Mouse (Mus musculus) neural tube, embryonic 15.5 days (tissue): ENCODE results near the gene Rnf19b. TPM values are rescaled to one million over a fixed set of nuclear protein-coding genes. Genes with fewer than 3 reads are reported as not detected.

Experiments
- ATAC-seq: fragments of 200-750 bp; cut with Nextera tagmentation; 2 replicates; pipeline ENCODE4 v1.8.0; 2017; ENCODE audit warnings: mild to moderate bottlenecking, moderate TSS enrichment, moderate library complexity; ENCODE audit not compliant: low FRiP score
- H3K27ac ChIP-seq: fragments of 300-500 bp; sonication (generic); replicated peaks from 2 replicates; pipeline ENCODE4 v1.5.1; 2015; ENCODE audit warnings: mild to moderate bottlenecking, inconsistent platforms
- H3K27me3 ChIP-seq: fragments of 300-500 bp; sonication (generic); replicated peaks from 2 replicates; pipeline ENCODE4 v1.6.1; 2015; ENCODE audit warnings: inconsistent platforms
- H3K36me3 ChIP-seq: fragments of 300-500 bp; sonication (generic); 2 replicates; pipeline ENCODE4 v1.6.1; 2015; ENCODE audit warnings: inconsistent platforms
- H3K4me1 ChIP-seq: fragments of 300-500 bp; sonication (generic); 2 replicates; pipeline ENCODE4 v1.6.1; 2015; ENCODE audit warnings: inconsistent platforms
- H3K4me2 ChIP-seq: fragments of 300-500 bp; sonication (generic); 2 replicates; pipeline ENCODE4 v1.6.1; 2015; ENCODE audit warnings: inconsistent platforms, mild to moderate bottlenecking, moderate library complexity
- H3K4me3 ChIP-seq: fragments of 300-500 bp; sonication (generic); replicated peaks from 2 replicates; pipeline ENCODE4 v1.5.1; 2015; ENCODE audit warnings: mild to moderate bottlenecking, inconsistent platforms
- H3K9ac ChIP-seq: fragments of 300-500 bp; sonication (generic); replicated peaks from 2 replicates; pipeline ENCODE4 v1.6.1; 2015; ENCODE audit warnings: mild to moderate bottlenecking, inconsistent platforms
- H3K9me3 ChIP-seq: fragments of 300-500 bp; sonication (generic); replicated peaks from 2 replicates; pipeline ENCODE4 v1.6.1; 2016; ENCODE audit warnings: inconsistent platforms
- WGBS: fragments of 180-500 bp; shearing (Covaris S2); methylation state at CpG from one replicate; pipeline ENCODE4 v1.1.7; 2015; ENCODE audit warnings: mixed read lengths; 5-methylcytosine and 5-hydroxymethylcytosine counted together
- polyA plus RNA-seq: library from polyadenylated mRNA; unstranded; fragments of >200 nt; fragmentation: Nextera tagmentation; extraction: Ambion mirVana; gene quantifications from 2 replicates; pipeline ENCODE4 v1.2.1, GENCODE M21; 2015

The Rnf19b gene
- polyA plus RNA-seq, 1 experiment from 2014 or later, result 34.5 TPM

DNA sequence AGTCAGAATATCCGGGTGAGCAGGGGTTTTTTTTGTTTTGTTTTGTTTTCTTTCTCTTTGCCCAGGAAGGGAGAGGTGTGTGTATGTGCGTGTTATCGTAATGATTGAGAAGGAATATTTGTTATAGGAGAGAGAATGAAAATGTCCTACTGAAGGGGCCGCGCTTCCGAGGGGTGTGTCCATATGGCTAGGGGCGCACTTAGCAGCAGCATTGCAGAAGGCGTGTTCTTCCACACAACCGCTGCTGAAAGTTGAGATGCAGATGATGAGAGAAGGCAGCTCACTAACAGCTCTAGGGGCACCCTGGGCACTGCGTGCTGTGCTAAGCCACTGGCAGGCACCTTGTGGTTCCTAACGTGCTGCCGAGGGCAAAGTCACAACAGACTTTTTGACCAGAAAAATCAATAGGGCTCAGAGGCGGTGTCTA is 1.1 kb downstream of the Rnf19b start:
- Histone ChIP-seq H3K4me2 (peak overlapping the region; percentile 96), H3K9me3 (no peaks in the 10 kb centered on the region), H3K36me3 (no peaks in the 10 kb centered on the region), H3K27ac (peak overlapping the region; percentile 94), H3K27me3 (no peaks in the 10 kb centered on the region), H3K4me1 (peaks cover 27% of the 10 kb centered on the region), H3K4me3 (peak overlapping the region; percentile 96), H3K9ac (peak overlapping the region; percentile 92)
- ATAC-seq, result no peak
- WGBS, result 2% methylated on average over 13 of the region's 13 CpGs

- peak overlapping the region; percentile 92; the same call in 1 of the 2 replicates for H3K9ac ChIP-seq
- peaks cover 27% of the 10 kb centered on the region for H3K4me1 ChIP-seq
- no peak overlapping the region for H3K27ac ChIP-seq
- ATAC-seq, result no peak
- 56% methylated on average over 4 of the region's 4 CpGs for WGBS
- H3K27me3 ChIP-seq, result no peaks in the 10 kb centered on the region
- peak overlapping the region; percentile 96 for H3K4me3 ChIP-seq
- no peaks in the 10 kb centered on the region for H3K9me3 ChIP-seq
- peak overlapping the region; percentile 96 for H3K4me2 ChIP-seq
- no peaks in the 10 kb centered on the region for H3K36me3 ChIP-seq
Measured at GRCm38 (mm10) chr4:129059922-129060321, 1.9 kb downstream of the Rnf19b start.

- no peak overlapping the region for H3K27ac ChIP-seq
- H3K27me3 ChIP-seq, result no peaks in the 10 kb centered on the region
- WGBS, result 94% methylated on average over 1 of the region's 1 CpGs
- H3K4me1 ChIP-seq, result peaks cover 27% of the 10 kb centered on the region
- no peak overlapping the region for H3K4me3 ChIP-seq
- no peaks in the 10 kb centered on the region for H3K9me3 ChIP-seq
- H3K36me3 ChIP-seq, result no peaks in the 10 kb centered on the region
- H3K9ac ChIP-seq, result no peak overlapping the region
- peak overlapping the region; percentile 96; the same call in 1 of the 2 replicates for H3K4me2 ChIP-seq
- no peak for ATAC-seq
Measured at GRCm38 (mm10) chr4:129061486-129061885, 3.4 kb downstream of the Rnf19b start.

DNA sequence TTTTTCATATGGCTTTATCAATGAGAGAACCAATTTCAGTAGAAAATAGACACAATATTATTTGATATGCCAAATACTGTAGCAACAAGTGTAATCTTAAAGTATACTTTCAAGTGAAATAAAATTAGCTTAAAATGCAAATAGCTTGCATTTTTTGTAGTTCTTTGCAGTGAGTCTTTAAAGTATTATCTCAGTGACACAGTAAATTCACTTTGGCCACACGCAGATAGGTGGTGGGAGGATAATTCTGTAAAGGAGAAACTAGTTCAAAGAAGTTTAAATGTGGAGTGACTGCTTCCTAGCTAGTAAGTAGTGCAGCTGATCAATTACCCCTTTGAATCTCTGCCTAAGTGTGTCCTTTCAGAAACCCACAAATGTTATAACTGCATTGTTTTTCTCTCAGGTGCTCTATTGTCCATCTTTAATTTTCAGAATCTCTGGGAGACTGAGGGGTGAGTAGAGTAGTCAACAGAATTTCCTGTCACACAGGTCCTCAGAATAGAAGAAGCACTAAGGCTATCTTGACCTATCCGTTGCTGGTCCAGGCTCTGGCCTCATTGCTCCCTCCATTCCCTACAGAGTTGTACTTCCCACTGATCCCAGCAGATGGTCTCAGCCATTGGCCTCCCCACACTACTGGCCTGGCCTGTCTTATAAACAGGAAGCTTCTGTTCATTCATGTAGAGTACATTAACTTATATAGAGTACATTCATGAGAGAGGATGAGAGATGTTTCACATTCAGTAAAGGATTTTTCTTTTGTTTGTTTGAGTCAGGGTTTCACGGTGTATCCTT is 4.4 kb downstream of the Rnf19b start:
- H3K27me3 ChIP-seq, result no peaks in the 10 kb centered on the region
- H3K9me3 ChIP-seq, result no peaks in the 10 kb centered on the region
- 76% methylated on average over 3 of the region's 3 CpGs for WGBS
- H3K4me2 ChIP-seq, result no peak overlapping the region
- H3K4me3 ChIP-seq, result no peak overlapping the region
- peaks cover 22% of the 10 kb centered on the region for H3K4me1 ChIP-seq
- no peak overlapping the region for H3K9ac ChIP-seq
- no peak overlapping the region for H3K27ac ChIP-seq
- no peaks in the 10 kb centered on the region for H3K36me3 ChIP-seq
- ATAC-seq, result no peak

DNA sequence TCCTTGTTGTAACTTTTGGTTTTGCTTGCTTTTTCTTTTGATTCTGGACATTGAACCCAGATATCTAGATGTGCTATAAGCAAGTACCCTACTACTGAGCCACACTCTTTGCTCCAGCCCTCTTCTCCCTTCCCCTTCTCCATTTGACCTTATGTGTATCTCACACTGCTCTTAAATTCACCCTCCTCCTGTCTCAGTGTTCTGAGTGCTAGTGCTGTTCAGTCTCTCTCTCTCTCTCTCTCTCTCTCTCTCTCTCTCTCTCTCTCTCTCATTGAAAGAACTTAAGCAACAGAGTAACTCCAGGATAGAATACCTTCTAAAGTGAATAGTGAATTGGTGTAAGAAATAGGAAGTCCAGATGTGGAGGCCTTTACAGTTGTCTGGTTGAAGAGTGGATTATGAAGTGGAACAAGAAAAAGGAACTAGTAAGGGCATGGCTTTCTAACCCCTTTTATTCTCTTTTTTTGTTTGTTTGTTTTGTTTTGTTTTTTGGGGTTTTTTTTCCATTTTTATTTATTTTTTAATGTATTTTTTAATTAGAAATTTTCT is 7.7 kb downstream of the Rnf19b start:
- H3K9me3 ChIP-seq, result no peaks in the 10 kb centered on the region
- H3K27me3 ChIP-seq, result no peaks in the 10 kb centered on the region
- ATAC-seq, result no peak
- H3K36me3 ChIP-seq, result no peaks in the 10 kb centered on the region
- no peak overlapping the region for H3K4me3 ChIP-seq
- peaks cover 8% of the 10 kb centered on the region for H3K4me1 ChIP-seq
- no peak overlapping the region for H3K4me2 ChIP-seq
- no peak overlapping the region for H3K27ac ChIP-seq
- H3K9ac ChIP-seq, result no peak overlapping the region

DNA sequence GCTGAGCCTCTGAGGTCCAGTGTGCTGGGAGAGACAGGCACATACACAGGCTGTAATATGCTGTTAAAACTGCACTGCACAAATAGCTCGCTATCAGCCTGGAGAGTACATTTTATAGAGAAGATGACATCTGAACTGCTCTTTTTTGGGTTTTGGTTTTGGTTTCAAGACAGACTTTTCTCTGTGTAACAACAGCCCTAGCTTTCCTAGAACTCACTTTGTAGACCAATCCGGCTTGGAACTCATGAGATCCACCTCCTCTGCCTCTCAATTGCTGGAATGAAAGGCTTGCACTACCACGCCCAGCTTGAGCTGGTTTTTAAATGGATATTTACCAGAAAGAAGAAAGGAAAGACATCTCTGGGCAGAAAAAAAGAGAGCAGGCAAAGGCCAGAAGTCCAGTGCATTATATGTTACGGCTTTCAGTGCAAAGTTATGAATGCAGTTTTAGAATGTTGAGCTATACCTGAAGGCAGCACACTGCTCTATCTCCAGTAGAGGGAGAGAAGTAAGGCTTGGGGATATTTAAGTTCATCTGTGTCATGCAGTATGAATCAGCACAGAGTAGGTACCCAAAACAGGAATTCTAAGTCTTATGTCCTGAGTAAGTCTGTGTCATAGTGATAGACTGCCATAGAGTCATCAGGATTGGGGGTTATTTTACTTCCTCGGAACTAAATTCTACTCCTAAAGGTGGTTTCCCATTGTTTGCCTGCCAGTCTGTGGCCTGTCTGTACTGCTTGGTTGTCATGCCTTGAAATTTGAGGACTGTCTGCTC is 9.8 kb downstream of the Rnf19b start:
- Histone ChIP-seq H3K27me3 (no peaks in the 10 kb centered on the region), H3K4me2 (no peak overlapping the region), H3K4me1 (0 out of 2 replicates have a peak, but pooled peaks cover 1% of the 10 kb centered on the region), H3K4me3 (no peak overlapping the region), H3K36me3 (0 out of 2 replicates have a peak, but pooled peaks cover 1% of the 10 kb centered on the region), H3K9me3 (no peaks in the 10 kb centered on the region), H3K27ac (no peak overlapping the region), H3K9ac (no peak overlapping the region)
- 86% methylated on average over 5 of the region's 5 CpGs for WGBS
- no peak for ATAC-seq

DNA sequence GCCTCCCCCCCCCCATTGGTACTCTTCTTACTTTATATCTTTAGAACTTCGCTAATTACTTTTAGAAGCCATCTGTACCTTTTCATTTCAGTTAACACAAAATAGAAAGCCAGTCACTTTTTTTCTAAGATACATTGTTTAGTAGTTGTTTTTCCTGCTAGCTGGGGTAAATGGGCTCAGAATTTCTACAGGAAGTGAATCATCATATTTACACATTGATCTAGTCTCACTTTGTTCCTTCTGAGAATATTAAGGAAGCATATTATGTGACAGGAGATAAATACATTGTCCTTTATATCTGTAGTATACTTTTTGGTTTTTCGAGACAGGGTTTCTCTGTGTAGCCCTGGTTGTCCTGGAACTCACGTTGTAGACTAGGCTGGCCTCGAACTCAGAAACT is 10.8 kb downstream of the Rnf19b start:
- 96% methylated on average over 4 of the region's 4 CpGs for WGBS
- ATAC-seq, result no peak
- H3K9ac ChIP-seq, result no peak overlapping the region
- H3K27ac ChIP-seq, result no peak overlapping the region
- H3K9me3 ChIP-seq, result no peaks in the 10 kb centered on the region
- H3K27me3 ChIP-seq, result no peaks in the 10 kb centered on the region
- H3K4me3 ChIP-seq, result no peak overlapping the region
- 0 out of 2 replicates have a peak, but pooled peaks cover 4% of the 10 kb centered on the region for H3K4me1 ChIP-seq
- H3K4me2 ChIP-seq, result no peak overlapping the region
- H3K36me3 ChIP-seq, result peaks cover 7% of the 10 kb centered on the region

GRCm38 (mm10) chr4:129079126-129079525 is 21.1 kb downstream of the Rnf19b start:
- no peak overlapping the region for H3K9ac ChIP-seq
- H3K9me3 ChIP-seq, result no peaks in the 10 kb centered on the region
- H3K27me3 ChIP-seq, result no peaks in the 10 kb centered on the region
- no peak overlapping the region for H3K4me3 ChIP-seq
- H3K27ac ChIP-seq, result no peak overlapping the region
- ATAC-seq, result no peak
- 98% methylated on average over 9 of the region's 9 CpGs for WGBS
- H3K36me3 ChIP-seq, result peaks cover 79% of the 10 kb centered on the region
- H3K4me2 ChIP-seq, result no peak overlapping the region
- H3K4me1 ChIP-seq, result peaks cover 10% of the 10 kb centered on the region

GRCm38 (mm10) chr4:129081041-129081440 is 23.0 kb downstream of the Rnf19b start:
- Histone ChIP-seq H3K9ac (no peak overlapping the region), H3K4me3 (no peak overlapping the region), H3K27me3 (no peaks in the 10 kb centered on the region), H3K36me3 (peaks cover 75% of the 10 kb centered on the region), H3K27ac (0 out of 2 replicates have a peak overlapping the region, but pooled peaks have one; percentile 24), H3K4me2 (no peak overlapping the region), H3K4me1 (peaks cover 10% of the 10 kb centered on the region), H3K9me3 (no peaks in the 10 kb centered on the region)
- no peak for ATAC-seq
- 88% methylated on average over 7 of the region's 7 CpGs for WGBS

DNA sequence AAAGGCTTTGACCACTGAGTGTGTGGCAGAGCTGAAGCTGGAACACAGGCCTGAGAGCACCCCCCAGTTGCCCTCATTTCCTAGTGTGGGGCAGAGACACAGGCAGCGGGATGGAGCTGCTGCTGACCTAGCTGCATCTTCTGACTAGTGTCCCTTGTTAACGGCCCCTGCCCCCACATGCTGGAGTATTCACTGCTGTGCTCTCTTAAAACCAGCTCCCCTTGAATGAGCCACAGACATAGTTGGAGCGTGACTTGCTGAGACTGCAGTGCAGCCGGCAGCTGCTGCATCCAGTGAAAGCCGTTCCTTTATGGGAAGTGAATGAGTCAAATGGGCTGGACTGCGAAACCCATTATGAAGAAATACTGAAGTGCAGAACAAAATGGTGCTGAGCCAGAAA is 23.4 kb downstream of the Rnf19b start:
- Histone ChIP-seq H3K27ac (peak overlapping the region; percentile 24; the same call in 1 of the 2 replicates), H3K9me3 (no peaks in the 10 kb centered on the region), H3K27me3 (no peaks in the 10 kb centered on the region), H3K9ac (no peak overlapping the region), H3K4me1 (peaks cover 10% of the 10 kb centered on the region), H3K4me3 (no peak overlapping the region), H3K4me2 (no peak overlapping the region), H3K36me3 (peaks cover 71% of the 10 kb centered on the region)
- 45% methylated on average over 6 of the region's 6 CpGs for WGBS
- peak; percentile 47; the same call in 1 of the 2 replicates for ATAC-seq

DNA sequence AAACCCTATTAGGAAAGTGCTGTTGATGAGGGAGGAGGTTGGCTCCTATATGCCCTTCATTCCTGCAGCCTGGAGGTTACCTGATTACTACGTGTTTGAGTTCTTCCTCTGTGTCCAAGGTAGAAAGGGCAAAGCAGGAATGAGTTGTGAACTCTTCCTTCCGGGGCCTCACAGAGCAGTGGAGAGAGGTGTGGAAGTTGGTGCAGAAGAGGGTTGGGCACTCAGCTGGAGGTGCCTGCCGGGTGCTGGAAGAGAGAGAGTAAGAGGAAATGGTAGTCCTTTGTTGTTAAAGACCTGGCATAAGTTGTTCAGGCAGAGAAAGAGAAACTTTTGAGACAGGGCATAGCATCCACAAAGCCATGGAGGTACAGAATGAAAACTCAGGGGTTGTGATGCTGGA is 23.9 kb downstream of the Rnf19b start:
- Histone ChIP-seq H3K9me3 (no peaks in the 10 kb centered on the region), H3K36me3 (peaks cover 66% of the 10 kb centered on the region), H3K4me2 (no peak overlapping the region), H3K9ac (no peak overlapping the region), H3K4me1 (peaks cover 10% of the 10 kb centered on the region), H3K27me3 (no peaks in the 10 kb centered on the region), H3K27ac (peak overlapping the region; percentile 62; the same call in 1 of the 2 replicates), H3K4me3 (no peak overlapping the region)
- 81% methylated on average over 3 of the region's 3 CpGs for WGBS
- no peak; the same call in 1 of the 2 replicates for ATAC-seq
